Comparison of ENCODE assay signal across 1 mouse cellular context in genomic region chr8:123820780-123821179, GRCm38 (mm10).
TF ChIP-seq lines count a peak whose summit lies in the region.

No protein-coding gene starts in this region.

TF ChIP-seq in MEL, 35 proteins besides CTCF, POLR2A, EP300 and RAD21 (continued from another document):
- TF ChIP-seq RCOR1 (IDR thresholded peaks at IDR 0.05; ENCODE audit: low read depth, low read length), result 0 out of 2 replicates have a peak, but pooled peaks have one; percentile 21
- TF ChIP-seq ZNF384 (IDR thresholded peaks at IDR 0.05; ENCODE audit: low read depth, low read length), result no peak
- TF ChIP-seq POLR2AphosphoS2 (IDR thresholded peaks at IDR 0.05; ENCODE audit: low read length), result no peak
- TF ChIP-seq NRF1 (IDR thresholded peaks at IDR 0.05; ENCODE audit: insufficient read depth, low read depth, low read length, poor library complexity, severe bottlenecking), result no peak
- TF ChIP-seq ETS1 (IDR thresholded peaks at IDR 0.05; ENCODE audit: low read depth, low read length), result peak; percentile 79
